Mouse (Mus musculus): ENCODE measurements at regions not wholly inside any gene's neighbourhood (a gene's known extent, or its start where the extent isn't known, plus 50 kb on each side); places are given as distances from the start of the nearest gene placed in this dataset.
"Not testable (repeated sequence)": the region's sequence is repeated elsewhere in the genome, so short reads cannot be mapped to it uniquely, and the experiment has no call there.

DNA sequence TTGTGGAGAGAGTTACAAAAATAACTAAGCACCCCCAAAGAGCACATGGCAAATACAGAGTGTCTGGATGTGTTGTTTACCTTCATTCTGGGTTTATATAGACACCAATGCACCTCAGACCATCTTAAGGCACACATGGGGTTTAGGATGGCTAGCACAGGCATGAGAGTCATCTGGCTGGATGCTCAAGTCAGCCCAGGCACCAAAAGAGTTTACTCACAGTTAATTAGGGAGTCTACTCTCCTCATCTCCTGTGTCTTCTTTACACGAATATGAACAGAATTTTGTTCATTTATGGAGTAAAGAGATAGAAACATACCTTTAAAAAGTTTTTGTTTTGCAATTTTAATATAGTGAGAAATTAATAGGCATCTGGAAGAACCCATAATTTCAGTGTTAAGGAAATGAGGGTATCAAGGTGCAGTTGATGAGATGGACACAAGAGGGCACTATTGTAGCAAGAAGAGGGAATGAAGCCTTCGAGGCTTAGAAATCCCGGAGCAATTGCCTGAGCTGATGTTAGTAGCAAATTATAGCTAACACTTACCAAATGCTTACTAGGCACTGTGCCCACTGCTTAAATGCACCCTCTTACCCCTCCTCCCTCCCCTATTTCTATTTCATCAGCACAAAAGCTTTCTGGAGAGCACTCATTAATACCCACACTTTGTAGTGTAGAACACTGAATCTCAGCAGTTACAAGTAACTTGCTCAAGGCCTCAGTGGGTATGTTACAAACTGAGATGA, 174.6 kb downstream of the Eepd1 start:
- intact Hi-C loops (cut with DNase I), result loop anchor here (2.0 kb wide), 1 partner anchor 1121 kb away; no protein-coding TSS in a partner anchor
- peak; percentile 62 to 80 for DNase-seq (ENCODE audit: low spot score in 2 of 2)

DNA sequence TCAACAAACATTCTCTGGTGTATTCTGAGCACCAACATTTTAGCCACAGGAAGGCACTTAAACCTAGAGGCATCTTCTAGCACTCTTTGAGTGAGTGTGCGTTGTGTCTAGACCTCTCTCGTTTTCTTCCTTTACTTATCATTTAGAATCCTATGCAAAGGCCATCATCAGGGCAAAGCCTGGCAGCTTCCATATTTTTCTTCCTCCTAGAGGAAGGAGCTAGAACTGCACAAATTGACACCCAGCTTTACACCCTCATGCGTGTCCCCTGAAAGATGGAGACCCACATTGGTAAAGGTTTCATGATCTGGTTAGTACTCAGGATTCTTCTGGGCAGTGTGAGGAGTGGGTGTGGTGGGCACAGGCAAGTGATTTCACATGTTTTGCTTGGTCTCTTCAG, 175.2 kb downstream of the Eepd1 start:
- no peak for DNase-seq (ENCODE audit: low spot score in 2 of 2)
- intact Hi-C loops (cut with DNase I), result loop anchor here (2.0 kb wide), 1 partner anchor 1120 kb away; no protein-coding TSS in a partner anchor

DNA sequence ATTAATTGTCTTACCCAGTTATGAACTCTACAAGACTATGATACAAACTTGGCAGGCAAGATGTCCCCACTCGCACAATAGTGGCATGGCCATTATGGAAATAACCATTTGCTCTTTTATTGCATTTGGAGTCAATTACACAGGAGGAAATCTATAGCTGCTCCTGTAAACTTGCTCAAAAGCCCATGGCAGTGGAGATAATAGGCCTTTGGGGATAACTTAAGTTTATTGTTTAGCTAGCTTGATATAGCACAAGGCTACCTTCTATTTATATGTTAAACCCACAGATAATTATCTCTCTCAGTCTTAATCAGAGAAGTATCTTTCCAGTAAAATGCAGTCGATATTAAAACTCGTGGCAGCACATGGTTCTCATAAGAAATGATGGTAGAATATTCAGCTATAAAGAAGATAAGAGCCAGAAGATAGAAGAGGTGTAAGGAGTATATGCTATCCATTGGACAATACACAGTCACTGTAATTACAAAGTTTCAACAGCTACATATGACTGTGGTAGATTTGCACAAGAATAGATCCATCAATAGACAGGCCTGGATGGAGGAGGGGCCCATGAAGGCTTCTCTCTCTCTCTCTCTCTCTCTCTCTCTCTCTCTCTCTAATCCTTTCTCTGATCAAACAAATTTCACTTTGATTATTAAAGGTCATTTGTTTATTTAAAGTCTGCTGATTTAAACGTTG, 202.4 kb downstream of the Eepd1 start:
- no peak for DNase-seq (ENCODE audit: low spot score in 2 of 2)
- intact Hi-C loops (cut with DNase I), result no loop called here

DNA sequence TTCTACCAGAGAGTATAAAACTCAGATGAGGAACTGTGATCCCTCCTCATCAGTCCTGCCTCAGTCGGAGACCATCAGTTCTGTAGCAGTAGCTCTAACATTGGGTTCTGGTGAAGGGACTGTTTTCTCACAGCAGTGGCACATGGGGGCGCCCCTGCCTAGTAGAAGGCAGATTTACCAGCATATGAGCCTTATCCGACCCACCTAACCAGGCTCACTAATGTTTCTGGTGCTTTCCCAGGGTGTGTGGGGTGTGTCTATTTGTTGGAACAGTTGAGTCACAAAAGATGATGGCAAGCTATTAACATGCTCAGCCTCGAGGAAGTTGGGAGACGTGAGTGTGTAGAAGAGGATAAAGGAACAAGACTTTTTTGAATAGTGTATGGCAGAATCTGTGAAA, 212.3 kb downstream of the Eepd1 start:
- intact Hi-C loops (cut with DNase I), result loop anchor here (1.0 to 10.0 kb wide), 2 partner anchors 431 to 1083 kb away; no protein-coding TSS in a partner anchor
- peak; percentile 47 to 76 for DNase-seq (ENCODE audit: low spot score in 2 of 2)

DNA sequence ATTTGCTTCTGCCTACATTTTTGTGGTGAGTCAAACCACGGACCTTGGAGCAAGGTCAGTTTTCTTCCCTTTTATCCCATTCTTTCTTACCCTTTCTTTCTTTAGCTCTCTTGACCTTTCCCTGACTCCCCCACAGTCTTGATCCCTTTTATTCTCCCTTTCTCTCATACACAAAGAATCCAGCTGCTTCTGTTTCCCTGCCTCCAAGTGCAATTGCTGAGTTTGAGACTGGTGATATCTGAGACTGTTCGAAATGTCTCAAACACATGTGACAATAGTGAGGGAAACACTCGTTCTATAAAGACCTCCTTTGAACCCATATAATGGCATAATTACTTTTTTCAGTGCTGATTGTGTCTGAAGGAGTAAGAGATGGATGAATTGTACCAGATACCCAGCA, 213.7 kb downstream of the Eepd1 start:
- intact Hi-C loops (cut with DNase I), result loop anchor here (10.0 kb wide), 1 partner anchor 430 kb away; no protein-coding TSS in a partner anchor
- DNase-seq (ENCODE audit: low spot score in 2 of 2), result no peak

DNA sequence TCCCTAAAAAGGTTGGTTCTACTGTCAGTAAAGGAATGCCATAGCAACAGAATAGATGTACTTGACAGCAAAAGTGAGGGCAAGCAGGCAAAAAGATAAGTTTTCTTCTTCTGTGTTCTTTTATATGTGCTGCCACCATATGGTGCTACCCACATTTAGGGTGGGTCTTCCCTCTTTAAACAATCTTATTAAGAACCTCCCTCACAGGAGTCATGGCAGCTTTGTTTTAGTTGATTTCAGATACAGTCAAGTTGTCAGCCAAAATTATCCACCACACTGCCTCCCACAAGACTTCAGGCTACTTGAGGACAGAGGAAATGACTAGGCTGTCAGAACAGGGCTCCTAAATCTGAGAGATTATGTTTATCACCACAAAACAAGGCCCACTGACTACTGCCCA, 232.3 kb downstream of the Eepd1 start:
- intact Hi-C loops (cut with DNase I), result no loop called here
- DNase-seq (ENCODE audit: low spot score in 2 of 2), result peak; percentile 36 to 58

DNA sequence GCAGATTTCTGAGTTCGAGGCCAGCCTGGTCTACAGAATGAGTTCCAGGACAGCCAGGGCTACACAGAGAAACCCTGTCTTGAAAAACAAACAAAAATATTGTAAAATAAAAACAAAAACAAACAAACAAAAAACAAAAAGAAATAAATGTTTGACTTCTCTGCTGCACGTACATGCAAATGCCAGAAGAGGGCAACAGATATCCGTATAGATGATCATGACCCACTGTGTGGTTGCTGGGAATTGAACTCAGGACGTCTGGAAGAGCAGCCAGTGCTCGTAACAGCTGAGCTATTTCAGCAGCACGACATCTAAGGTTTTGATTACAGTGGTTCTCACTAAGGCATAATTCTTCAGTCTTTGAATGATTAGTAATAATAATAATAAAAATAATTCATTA, 262.8 kb downstream of the Eepd1 start:
- DNase-seq (ENCODE audit: low spot score in 2 of 2), result no peak
- intact Hi-C loops (cut with DNase I), result no loop called here

DNA sequence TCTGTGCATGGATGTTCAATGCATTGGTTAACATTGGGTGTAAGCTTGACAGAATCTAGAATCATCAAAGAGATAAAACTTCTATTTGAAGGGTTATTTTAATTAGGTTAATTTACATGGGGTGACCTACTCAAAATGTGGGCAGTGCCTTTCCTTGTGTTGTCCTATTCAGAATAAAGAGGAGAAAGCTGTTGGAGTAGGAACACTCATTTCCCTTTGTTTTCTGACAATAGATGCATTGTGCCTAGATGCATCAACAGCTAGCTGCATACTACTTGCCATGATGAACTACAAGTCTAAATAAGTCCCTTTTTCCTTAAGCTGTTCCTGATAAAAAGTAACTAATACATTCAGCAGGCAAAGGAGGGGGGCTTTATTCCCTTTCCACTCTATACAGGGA, 269.8 kb downstream of the Eepd1 start:
- no peak for DNase-seq (ENCODE audit: low spot score in 2 of 2)
- intact Hi-C loops (cut with DNase I), result no loop called here

DNA sequence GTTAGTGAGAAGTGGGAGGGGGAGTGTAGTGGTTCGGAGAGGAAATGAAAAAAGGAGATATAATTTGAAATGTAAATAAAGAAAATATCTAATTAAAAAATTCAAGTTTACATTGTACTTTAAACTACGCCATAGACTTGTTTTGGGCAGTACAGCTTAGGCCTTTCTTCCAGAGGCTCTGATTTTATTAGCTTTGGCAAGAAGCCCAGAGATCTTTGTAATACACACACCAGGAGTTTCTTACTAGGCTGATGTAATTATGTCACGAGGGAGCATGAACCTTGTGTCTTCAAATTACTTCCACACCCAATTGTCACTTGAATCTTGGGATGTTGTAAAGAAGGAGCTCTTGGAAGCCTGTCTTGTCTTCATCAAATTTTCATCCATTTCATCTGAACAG, 292.6 kb downstream of the Eepd1 start:
- intact Hi-C loops (cut with DNase I), result no loop called here
- no peak for DNase-seq (ENCODE audit: low spot score in 2 of 2)

DNA sequence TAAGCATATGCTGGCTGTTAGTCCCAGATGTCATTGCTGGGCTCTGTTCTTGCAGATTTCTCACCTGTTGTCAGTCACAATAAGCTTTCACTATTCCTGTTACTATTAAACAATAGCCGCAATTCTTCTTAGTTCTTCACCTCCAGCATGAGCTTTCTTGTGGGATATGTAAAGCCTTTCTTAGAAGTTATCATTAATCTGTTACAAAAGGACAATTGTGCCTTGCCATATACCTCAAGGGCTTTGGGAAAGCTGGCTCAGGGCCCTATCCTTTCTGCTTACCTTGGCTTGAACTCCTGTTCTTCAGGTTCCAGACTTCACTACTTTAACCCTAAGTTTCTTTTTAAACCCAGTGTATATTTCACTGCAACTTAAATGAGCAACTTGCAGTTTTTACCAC, 301.3 kb downstream of the Eepd1 start:
- intact Hi-C loops (cut with DNase I), result no loop called here
- DNase-seq (ENCODE audit: low spot score in 2 of 2), result no peak

DNA sequence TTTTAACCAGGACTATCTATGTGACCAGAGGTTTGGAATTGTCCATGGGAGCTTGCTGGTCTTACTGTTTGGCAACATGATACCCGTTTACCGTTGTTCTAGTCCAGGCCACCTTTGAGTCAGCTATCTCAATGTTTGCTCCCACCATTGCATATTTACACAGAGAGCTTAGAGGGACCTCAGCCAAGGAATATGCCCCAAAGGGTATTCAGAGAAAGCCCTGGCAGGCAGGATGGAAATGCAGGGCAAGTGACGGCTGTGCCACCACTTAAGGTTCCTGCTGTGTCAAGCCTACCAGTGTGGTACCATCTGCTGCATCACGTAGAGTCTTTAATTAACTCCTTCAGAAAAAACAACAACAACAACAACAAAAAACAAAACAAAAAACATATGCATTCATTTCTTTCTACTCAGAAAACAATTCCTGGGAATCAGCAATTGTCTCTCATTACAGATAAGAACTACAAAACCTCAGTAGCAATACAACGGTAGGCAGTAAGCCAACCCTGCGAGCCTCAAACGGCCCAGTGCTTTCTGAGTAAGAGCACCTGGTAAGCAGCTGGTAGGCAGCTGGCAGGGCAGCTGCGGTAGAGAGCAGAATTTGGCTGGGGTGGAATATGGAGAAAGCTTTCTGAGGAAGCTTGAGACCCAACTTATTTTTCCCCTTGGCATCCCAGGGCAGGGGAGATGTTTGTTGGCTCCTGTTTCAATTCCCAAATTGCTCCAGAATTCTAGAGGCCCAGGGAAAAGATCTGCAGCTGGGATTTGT, 314.0 kb downstream of the Eepd1 start:
- peak in 1 of 2 experiments; percentile 5 for DNase-seq (ENCODE audit: low spot score in 2 of 2)
- intact Hi-C loops (cut with DNase I), result no loop called here

DNA sequence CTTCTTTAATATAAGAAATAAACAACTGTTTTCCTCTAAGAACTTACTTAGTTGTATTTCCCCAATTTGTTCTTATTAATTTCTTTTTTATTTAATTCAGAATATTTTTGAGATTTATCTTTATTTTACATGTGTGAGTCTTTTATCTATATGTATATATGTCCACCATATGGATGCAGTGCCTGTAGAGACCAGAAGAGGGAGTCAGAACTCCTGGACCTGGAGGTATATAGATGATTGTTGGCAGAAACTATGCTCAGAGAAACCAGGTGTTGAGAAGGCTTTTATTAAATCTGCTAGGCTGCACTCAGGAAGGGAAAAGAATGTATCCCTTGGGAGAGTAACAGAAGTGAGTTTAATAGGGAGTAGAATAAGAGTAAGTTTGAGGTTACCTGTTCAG, 328.2 kb downstream of the Eepd1 start:
- intact Hi-C loops (cut with DNase I), result no loop called here

DNA sequence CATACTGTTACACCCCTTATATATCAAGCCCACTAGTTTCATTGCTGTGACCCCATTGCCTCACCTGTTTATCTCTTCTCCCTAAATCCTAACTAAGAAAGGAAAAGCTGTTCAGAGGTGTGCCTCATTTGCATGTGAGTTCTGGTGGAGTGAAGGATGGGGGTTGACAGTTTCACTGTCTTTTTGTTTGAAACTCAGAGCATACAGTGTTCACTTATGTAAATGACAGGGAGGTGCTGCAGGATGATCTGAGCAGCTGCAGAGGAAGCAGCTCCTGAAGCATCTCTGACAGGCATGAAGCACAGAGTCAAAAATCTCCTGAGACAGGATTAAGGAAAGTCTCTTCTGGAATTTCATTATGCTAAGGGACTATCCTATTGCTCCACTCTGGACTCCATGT, 351.9 kb downstream of the Eepd1 start:
- intact Hi-C loops (cut with DNase I), result no loop called here
- DNase-seq (ENCODE audit: low spot score in 2 of 2), result no peak

More for the DNA sequence above, 328.2 kb downstream of the Eepd1 start:
- DNase-seq (ENCODE audit: low spot score in 2 of 2), result no peak

DNA sequence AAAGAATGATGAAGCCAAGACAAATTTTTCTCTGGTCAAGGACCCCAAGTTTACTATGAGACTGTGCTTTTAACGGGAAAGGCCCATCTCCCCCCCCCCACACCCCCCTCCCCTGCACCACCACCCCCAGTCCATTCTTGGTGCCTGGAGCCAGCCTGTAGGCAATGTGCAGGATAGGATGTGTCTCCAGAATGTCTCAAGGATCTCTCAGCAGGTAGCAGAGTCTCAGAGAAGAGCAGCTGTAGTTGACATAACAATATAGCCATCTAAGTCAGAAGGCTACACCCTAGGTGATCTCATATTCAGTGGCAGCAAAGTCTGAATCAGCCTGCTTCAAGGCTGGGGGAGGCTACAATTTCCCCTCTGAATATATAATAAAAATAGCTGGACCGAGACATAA, 368.6 kb downstream of the Eepd1 start:
- intact Hi-C loops (cut with DNase I); DNase-seq (ENCODE audit: low spot score in 2 of 2): not testable (repeated sequence)

DNA sequence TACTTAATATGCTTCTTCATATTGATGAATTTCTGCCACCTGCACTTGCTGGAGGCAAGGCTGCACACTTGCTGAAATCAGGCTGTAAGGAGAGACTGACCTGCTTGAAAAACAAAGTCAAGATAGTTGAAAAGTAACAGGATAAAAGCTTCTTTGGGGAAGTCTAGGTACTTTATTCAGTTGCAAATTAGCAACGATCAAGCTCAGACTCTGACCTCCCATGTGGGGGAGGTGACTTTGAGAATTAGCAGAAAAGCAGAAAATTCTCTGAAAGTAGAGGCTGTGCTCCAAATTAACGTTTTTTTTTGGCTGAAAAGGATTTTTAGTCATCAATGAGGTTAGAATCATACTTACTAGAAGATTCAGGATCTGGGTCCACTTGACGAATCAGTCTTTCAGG, 369.3 kb downstream of the Eepd1 start:
- intact Hi-C loops (cut with DNase I); DNase-seq (ENCODE audit: low spot score in 2 of 2): not testable (repeated sequence)

DNA sequence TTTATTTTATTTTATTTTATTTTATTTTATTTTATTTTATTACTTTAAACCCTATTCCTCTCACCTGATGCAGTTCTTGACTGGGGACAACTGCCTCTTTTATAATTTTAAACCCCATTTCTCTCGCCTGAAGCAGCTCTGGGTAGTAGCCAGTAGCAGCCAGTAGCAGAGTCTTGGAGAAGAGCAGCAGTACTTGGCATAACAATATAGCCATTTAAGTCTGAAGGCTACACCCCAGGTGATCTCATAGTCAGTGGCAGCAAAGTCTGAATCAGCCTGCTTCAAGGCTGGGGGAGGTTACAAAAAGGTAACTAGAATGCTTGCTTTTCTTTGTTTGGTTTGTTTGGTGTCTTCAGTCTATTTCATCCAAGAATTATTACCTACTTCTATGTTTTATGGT, 373.2 kb downstream of the Eepd1 start:
- no peak for DNase-seq (ENCODE audit: low spot score in 2 of 2)
- intact Hi-C loops (cut with DNase I), result no loop called here

DNA sequence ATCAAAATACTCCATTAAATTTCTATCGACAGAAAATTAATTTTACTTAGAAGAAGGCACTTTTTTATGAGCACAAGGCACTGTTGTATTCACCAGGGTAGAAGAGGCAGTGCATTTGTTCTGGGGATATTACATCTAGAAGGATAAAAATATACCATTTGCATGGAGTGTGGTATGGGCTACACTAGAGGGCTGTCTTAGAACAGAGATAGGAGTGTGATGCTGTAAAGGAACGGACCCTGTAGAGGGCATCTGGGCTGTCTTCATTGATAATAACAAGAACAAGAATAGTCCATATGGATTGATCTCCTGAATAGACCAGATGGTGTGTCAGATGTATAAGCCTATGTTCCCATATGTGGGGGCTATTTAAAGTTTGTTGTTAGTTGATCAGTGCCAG, 388.9 kb downstream of the Eepd1 start:
- no peak for DNase-seq (ENCODE audit: low spot score in 2 of 2)
- intact Hi-C loops (cut with DNase I), result no loop called here

DNA sequence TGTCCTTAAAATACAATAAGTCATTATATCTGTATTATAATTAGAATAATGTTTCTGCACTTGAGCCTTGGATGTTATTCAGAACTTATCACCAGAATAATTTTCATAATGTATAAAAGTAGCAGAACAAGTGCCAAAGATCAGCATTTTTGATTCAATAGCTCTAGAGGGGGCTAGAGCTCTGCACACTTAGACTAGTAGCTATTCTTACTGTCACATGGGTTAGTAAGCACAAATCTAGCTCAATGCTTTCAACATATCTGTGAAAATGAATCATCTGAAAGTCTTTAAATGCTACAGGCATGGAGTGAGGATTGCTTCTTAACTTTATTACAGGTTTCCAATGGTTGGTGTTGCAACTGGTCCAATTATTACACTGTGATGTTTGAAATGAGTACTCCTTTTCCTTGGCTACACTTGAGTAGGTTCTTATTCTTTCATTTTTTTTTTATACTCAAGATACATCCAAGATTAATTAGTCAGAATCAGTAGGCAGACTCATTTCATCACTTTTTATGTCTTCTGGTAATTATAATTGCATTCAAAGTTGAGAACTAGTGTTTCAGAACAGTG, 415.1 kb downstream of the Eepd1 start:
- DNase-seq (ENCODE audit: low spot score in 2 of 2), result peak; percentile 21 to 76
- intact Hi-C loops (cut with DNase I), result loop anchor here (5.0 to 10.0 kb wide), 3 partner anchors 228 to 866 kb away; no protein-coding TSS in a partner anchor

Data from left cerebral cortex, postnatal 14 days (tissue).